Mouse (Mus musculus): ENCODE results near the gene Gm28042. TPM values are rescaled to one million over a fixed set of nuclear protein-coding genes. Genes with fewer than 3 reads are reported as not detected.

The Gm28042 gene
- polyA plus RNA-seq, 2 experiments, result 1.6 TPM; not detected in 1

DNA sequence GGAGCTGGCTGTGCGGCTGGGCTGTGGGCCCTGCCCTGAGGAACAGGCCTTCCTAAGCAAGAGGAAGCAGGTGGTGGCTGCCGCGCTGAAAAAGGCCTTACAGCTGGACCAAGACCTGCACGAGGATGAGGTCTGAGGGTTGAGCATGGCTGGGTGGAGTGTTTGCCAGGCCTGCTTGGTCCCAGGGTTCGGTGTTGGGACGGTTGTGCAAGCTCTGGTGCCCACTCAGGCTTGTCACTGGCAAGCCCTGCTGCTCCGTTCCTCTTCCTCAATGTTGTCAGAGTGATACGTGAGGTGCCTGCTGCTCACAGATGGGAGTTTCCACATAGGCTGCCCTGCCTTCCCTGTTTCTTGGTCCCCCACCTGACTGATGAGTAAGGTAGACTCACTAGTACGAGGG lies 10.5 kb downstream of the Gm28042 start:
- Histone ChIP-seq H3K36me3 (replicated peaks; ENCODE audit: control insufficient read depth, insufficient read depth, low read depth) (no peaks in the 10 kb centered on the region), H3K27me3 (ENCODE audit: control insufficient read depth, insufficient read depth, low read length) (no peaks in the 10 kb centered on the region)
- ATAC-seq (ENCODE audit: insufficient read depth), result no peak

DNA sequence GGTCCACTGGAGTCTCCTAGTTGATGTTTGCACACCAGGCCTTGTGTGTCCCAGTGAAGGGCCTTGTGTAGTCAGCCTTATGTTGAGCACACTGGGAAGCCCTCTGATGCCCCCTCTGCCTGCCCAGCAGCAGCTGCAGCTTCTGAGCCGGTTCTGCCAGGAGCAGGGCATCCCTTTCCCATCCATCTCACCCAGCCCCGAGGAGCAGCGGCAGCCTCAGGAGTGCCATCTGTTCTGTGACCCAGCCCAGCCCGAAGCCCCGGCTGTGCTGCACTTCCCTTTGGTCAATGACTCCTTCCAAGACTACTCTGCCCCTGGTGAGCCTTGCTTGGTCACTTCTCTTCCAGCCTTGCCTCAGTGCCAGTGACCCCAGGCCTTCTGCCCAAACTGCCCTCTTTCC lies 13.7 kb downstream of the Gm28042 start:
- no peaks in the 10 kb centered on the region for H3K27me3 ChIP-seq (ENCODE audit: control insufficient read depth, insufficient read depth, low read length)
- H3K4me2 ChIP-seq (ENCODE audit: low read depth), result no peak overlapping the region
- H3K9ac ChIP-seq (replicated peaks), result no peak overlapping the region
- H3K4me1 ChIP-seq (replicated peaks; ENCODE audit: control insufficient read depth in 2 of 2, insufficient read depth in 2 of 2, low read length in 1 of 2), result no peaks in the 10 kb centered on the region
- no peak overlapping the region for H3K4me3 ChIP-seq (ENCODE audit: insufficient read depth in 1 of 2, low read depth in 2 of 2, low read length in 2 of 2)
- H3K36me3 ChIP-seq (replicated peaks; ENCODE audit: control insufficient read depth, insufficient read depth, low read depth), result no peaks in the 10 kb centered on the region
- H3K9me3 ChIP-seq (ENCODE audit: control insufficient read depth, low read length), result no peaks in the 10 kb centered on the region
- no peak overlapping the region for H3K27ac ChIP-seq
- WGBS (ENCODE audit: insufficient replicate concordance), result 80% methylated on average over 5 of the region's 5 CpGs
- ATAC-seq (ENCODE audit: insufficient read depth) (no peak), DNase-seq (ENCODE audit: low read depth in 3 of 3, low spot score in 3 of 3) (no peak)
- no peak for TF ChIP-seq EP300 (IDR thresholded peaks at IDR 0.05; ENCODE audit: low read depth)

More for the DNA sequence above, 10.5 kb downstream of the Gm28042 start:
- no peak overlapping the region for H3K27ac ChIP-seq
- TF ChIP-seq CTCF (IDR thresholded peaks at IDR 0.05; ENCODE audit: low read depth), result no peak
- TF ChIP-seq EP300 (IDR thresholded peaks at IDR 0.05; ENCODE audit: low read depth), result no peak
- DNase-seq (ENCODE audit: low read depth in 3 of 3, low spot score in 3 of 3), result no peak
- no peak overlapping the region for H3K4me2 ChIP-seq (ENCODE audit: low read depth)
- 58% methylated on average over 9 of the region's 9 CpGs for WGBS (ENCODE audit: insufficient replicate concordance)
- H3K4me1 ChIP-seq (replicated peaks; ENCODE audit: control insufficient read depth in 2 of 2, insufficient read depth in 2 of 2, low read length in 1 of 2), result no peaks in the 10 kb centered on the region
- H3K9ac ChIP-seq (replicated peaks), result no peak overlapping the region
- no peak overlapping the region for H3K4me3 ChIP-seq (ENCODE audit: insufficient read depth in 1 of 2, low read depth in 2 of 2, low read length in 2 of 2)
- H3K9me3 ChIP-seq (ENCODE audit: control insufficient read depth, low read length), result no peaks in the 10 kb centered on the region

DNA sequence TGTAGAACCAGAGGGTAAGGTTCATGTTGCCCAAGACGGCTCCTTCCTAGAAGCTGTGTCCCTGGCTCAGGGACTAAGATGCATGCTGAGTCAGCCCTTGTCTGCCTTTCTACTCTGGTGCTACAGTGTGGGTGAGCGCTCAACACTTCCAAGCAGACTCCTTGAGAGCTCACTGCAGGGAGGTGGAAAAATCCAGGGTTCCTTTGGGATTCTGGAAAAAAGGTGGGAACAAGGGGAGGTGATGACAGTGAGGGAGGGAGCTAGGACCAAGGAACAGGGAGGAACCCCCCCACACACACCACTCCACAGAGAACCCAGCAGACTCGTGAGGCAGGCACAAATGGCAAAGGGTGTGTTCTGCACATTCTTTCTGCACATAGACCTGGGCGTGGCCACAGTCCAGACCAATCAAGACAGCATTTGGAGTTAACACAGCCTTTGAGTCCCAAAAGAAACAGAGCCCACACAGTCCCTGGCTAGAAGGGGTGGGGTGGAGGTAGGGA lies 16.9 kb downstream of the Gm28042 start:
- H3K27ac ChIP-seq, result no peak overlapping the region
- H3K27me3 ChIP-seq (ENCODE audit: control insufficient read depth, insufficient read depth, low read length), result no peaks in the 10 kb centered on the region
- H3K9me3 ChIP-seq (ENCODE audit: control insufficient read depth, low read length), result no peaks in the 10 kb centered on the region
- no peaks in the 10 kb centered on the region for H3K36me3 ChIP-seq (replicated peaks; ENCODE audit: control insufficient read depth, insufficient read depth, low read depth)
- peak; percentile 33; the same call in 1 of the 2 replicates for ATAC-seq (ENCODE audit: insufficient read depth)
- no peak for DNase-seq (ENCODE audit: low read depth in 3 of 3, low spot score in 3 of 3)
- no peak overlapping the region for H3K4me3 ChIP-seq (ENCODE audit: insufficient read depth in 1 of 2, low read depth in 2 of 2, low read length in 2 of 2)
- H3K4me2 ChIP-seq (ENCODE audit: low read depth), result no peak overlapping the region
- 41% methylated on average over 4 of the region's 4 CpGs for WGBS (ENCODE audit: insufficient replicate concordance)
- H3K9ac ChIP-seq (replicated peaks), result no peak overlapping the region
- H3K4me1 ChIP-seq (replicated peaks; ENCODE audit: control insufficient read depth in 2 of 2, insufficient read depth in 2 of 2, low read length in 1 of 2), result no peaks in the 10 kb centered on the region
- no peak for TF ChIP-seq EP300 (IDR thresholded peaks at IDR 0.05; ENCODE audit: low read depth)
- no peak for TF ChIP-seq CTCF (IDR thresholded peaks at IDR 0.05; ENCODE audit: low read depth)

DNA sequence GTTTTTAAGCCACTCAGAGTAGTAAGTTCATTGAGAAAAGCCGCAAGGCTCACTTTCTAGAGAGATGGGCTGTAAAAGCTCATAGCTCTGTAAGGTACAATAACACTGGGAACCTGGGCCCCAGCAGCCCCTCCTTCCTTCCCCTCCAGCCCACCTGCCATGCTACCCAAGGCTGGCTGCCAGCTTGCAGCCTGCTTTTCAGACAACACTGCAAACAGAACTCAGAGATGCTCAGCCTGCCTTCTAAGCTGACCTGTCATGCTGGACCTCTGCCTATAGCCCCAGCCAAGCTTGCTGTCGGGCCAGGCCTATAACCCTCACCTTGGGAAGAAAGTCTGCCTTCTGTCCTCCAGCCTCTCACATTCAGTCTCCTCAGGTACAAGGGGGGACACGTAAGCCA lies 17.4 kb downstream of the Gm28042 start:
- no peaks in the 10 kb centered on the region for H3K27me3 ChIP-seq (ENCODE audit: control insufficient read depth, insufficient read depth, low read length)
- DNase-seq (ENCODE audit: low read depth in 3 of 3, low spot score in 3 of 3) (no peak), ATAC-seq (ENCODE audit: insufficient read depth) (no peak)
- H3K9ac ChIP-seq (replicated peaks), result no peak overlapping the region
- no peak overlapping the region for H3K27ac ChIP-seq
- H3K9me3 ChIP-seq (ENCODE audit: control insufficient read depth, low read length), result no peaks in the 10 kb centered on the region
- H3K4me3 ChIP-seq (ENCODE audit: insufficient read depth in 1 of 2, low read depth in 2 of 2, low read length in 2 of 2), result no peak overlapping the region
- no peaks in the 10 kb centered on the region for H3K4me1 ChIP-seq (replicated peaks; ENCODE audit: control insufficient read depth in 2 of 2, insufficient read depth in 2 of 2, low read length in 1 of 2)
- TF ChIP-seq CTCF (IDR thresholded peaks at IDR 0.05; ENCODE audit: low read depth) (no peak), EP300 (IDR thresholded peaks at IDR 0.05; ENCODE audit: low read depth) (no peak)
- H3K4me2 ChIP-seq (ENCODE audit: low read depth), result no peak overlapping the region
- WGBS (ENCODE audit: insufficient replicate concordance), result 59% methylated on average over 3 of the region's 3 CpGs
- H3K36me3 ChIP-seq (replicated peaks; ENCODE audit: control insufficient read depth, insufficient read depth, low read depth), result no peaks in the 10 kb centered on the region

DNA sequence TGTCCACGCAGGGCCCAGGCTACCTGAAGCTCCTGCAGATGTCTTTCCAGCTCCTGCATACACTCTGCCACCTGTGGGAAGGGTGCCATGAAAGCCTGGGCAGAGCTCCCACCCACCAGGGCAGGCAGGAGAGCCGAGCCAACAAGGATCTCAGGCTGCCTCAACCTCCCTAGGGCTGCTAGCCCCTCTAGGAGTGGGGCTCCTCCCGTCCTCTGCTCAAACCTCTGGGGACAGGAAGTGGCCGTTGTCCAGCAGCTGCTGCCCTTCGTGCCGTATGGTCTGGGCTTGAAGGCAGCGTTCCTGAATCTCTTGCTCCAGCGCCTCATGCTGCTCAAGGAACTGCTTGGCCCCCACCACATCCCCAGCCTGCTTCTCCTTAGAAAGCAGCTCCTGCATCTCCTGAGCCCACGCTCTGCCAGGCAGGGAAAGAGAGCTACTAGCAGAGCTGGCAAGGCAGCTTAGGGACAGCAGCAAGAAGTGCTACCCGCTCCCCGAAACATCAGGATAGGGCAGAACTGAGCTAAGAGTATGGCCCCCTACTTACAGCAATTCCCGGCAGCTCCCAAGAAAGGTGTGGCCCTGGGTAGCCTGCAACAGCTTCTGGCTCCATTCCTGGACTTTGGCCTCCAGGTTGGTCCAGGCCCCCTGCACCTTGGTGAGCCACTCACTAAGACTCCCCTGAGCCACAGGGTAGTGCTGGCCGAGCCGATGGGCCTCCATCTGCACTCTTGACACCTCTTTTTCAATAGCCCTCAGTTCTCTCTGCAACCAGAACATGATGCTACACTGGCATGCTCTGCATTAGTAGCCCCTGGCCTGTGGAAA lies 19.4 kb downstream of the Gm28042 start:
- H3K4me3 ChIP-seq (ENCODE audit: insufficient read depth in 1 of 2, low read depth in 2 of 2, low read length in 2 of 2), result no peak overlapping the region
- no peak overlapping the region for H3K27ac ChIP-seq
- no peaks in the 10 kb centered on the region for H3K4me1 ChIP-seq (replicated peaks; ENCODE audit: control insufficient read depth in 2 of 2, insufficient read depth in 2 of 2, low read length in 1 of 2)
- no peak for TF ChIP-seq CTCF (IDR thresholded peaks at IDR 0.05; ENCODE audit: low read depth)
- no peak for TF ChIP-seq EP300 (IDR thresholded peaks at IDR 0.05; ENCODE audit: low read depth)
- H3K27me3 ChIP-seq (ENCODE audit: control insufficient read depth, insufficient read depth, low read length), result no peaks in the 10 kb centered on the region
- H3K4me2 ChIP-seq (ENCODE audit: low read depth), result no peak overlapping the region
- no peak for DNase-seq (ENCODE audit: low read depth in 3 of 3, low spot score in 3 of 3)
- no peak for ATAC-seq (ENCODE audit: insufficient read depth)
- H3K9ac ChIP-seq (replicated peaks), result no peak overlapping the region
- no peaks in the 10 kb centered on the region for H3K9me3 ChIP-seq (ENCODE audit: control insufficient read depth, low read length)
- WGBS (ENCODE audit: insufficient replicate concordance), result 50% methylated on average over 14 of the region's 14 CpGs
- H3K36me3 ChIP-seq (replicated peaks; ENCODE audit: control insufficient read depth, insufficient read depth, low read depth), result no peaks in the 10 kb centered on the region

All from liver, embryonic 14.5 days (tissue).